Mouse (Mus musculus) embryonic fibroblast, embryonic 13.5 days (primary cell): Measurements from ENCODE around the gene Cebpb.

Experiments used
- CTCF ChIP-seq: IDR thresholded peaks from 2 replicates; pipeline ENCODE4 v1.5.1; 2011; ENCODE audit warnings: mild to moderate bottlenecking, control low read depth, low read length, moderate library complexity, borderline replicate concordance; ENCODE audit not compliant: insufficient read depth
- POLR2A ChIP-seq: IDR thresholded peaks from 2 replicates; pipeline ENCODE4 v1.6.1; 2011; ENCODE audit warnings: low read depth, mild to moderate bottlenecking, control low read depth, low read length, moderate library complexity

DNA sequence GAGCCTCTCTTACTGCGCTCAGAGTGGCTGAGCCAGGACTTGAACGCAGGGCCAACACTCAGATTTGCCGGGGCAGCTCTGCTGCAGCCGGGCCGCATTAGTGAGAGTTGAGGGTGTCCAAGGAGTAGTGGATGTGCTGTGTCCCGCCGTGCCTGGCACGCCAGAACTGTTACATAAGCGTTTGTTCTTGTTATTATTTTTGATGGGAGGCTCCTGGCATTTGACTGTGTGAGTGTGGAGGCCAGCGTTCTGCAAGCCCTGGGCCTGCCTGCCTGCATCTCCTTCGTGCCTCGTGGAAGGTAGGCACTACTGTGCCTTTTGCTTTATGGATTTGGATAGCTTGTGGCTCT, 2.2 kb downstream of the Cebpb start:
- TF ChIP-seq CTCF (no peak), POLR2A (no peak; the same call in 1 of the 2 replicates)
